Mouse (Mus musculus): ENCODE data around the gene Rtkn.

GRCm38 (mm10) chr6:83140044-83140443 is 4.8 kb downstream of the Rtkn start:
- TF ChIP-seq POLR2A (IDR thresholded peaks at IDR 0.05; ENCODE audit: borderline replicate concordance, insufficient read depth, low read length) (no peak), CTCF (IDR thresholded peaks at IDR 0.05; ENCODE audit: borderline replicate concordance, insufficient read depth, low read depth, low read length) (no peak)

Measured in cerebellum, adult 2 months (tissue).